Mouse (Mus musculus) small intestine, adult 2 months (tissue): Measurements from ENCODE around the gene Pex13. TPM values are rescaled to one million over a fixed set of nuclear protein-coding genes. Genes with fewer than 3 reads are reported as not detected.
A peak's percentile ranks its signal among the peaks of the same experiment; 100 is the strongest.

Experiments
- H3K27ac ChIP-seq: fragments of 200-500 bp; 2 replicates; pipeline ENCODE4 v1.5.1; 2012; ENCODE audit warnings: low read depth, low read length, control low read depth, inconsistent platforms; ENCODE audit not compliant: insufficient read depth
- H3K27me3 ChIP-seq: fragments of 200-500 bp; 2 replicates; pipeline ENCODE4 v1.6.1; 2012; ENCODE audit warnings: mild to moderate bottlenecking, moderate library complexity, low read length, inconsistent platforms; ENCODE audit not compliant: control insufficient read depth, insufficient read depth
- H3K36me3 ChIP-seq: fragments of 200-500 bp; 2 replicates; pipeline ENCODE4 v1.6.1; 2012; ENCODE audit warnings: mild to moderate bottlenecking, low read length, control low read depth, inconsistent platforms; ENCODE audit not compliant: control insufficient read depth, insufficient read depth
- H3K4me1 ChIP-seq: fragments of 200-500 bp; 2 replicates; pipeline ENCODE4 v1.6.1; 2012; ENCODE audit warnings: low read length, inconsistent platforms, mixed read lengths; ENCODE audit not compliant: control insufficient read depth, insufficient read depth, insufficient read length
- H3K4me3 ChIP-seq: fragments of 200-500 bp; 2 replicates; pipeline ENCODE4 v1.5.1; 2012; ENCODE audit warnings: low read depth, mild to moderate bottlenecking, control low read depth, inconsistent platforms, low read length, moderate library complexity
- CTCF ChIP-seq: fragments of 200-500 bp; IDR thresholded peaks from 2 replicates; pipeline ENCODE4 v1.5.1; 2012; ENCODE audit warnings: low read depth, mild to moderate bottlenecking, control low read depth, inconsistent platforms, low read length, moderate library complexity, mixed read lengths; ENCODE audit not compliant: insufficient replicate concordance, insufficient read length; ENCODE audit errors: extremely low read depth
- POLR2A ChIP-seq: fragments of 200-500 bp; IDR thresholded peaks from 2 replicates; pipeline ENCODE4 v1.6.1; 2012; ENCODE audit warnings: low read depth, mild to moderate bottlenecking, control low read depth, inconsistent platforms, low read length, moderate library complexity
- WGBS: fragments of 180-500 bp; shearing (Covaris S2); methylation state at CpG from one replicate; pipeline ENCODE4 v1.1.7; 2018; 5-methylcytosine and 5-hydroxymethylcytosine counted together
- polyA plus RNA-seq: library from polyadenylated mRNA; depleted of rRNA; stranded (reverse); fragments of >200 nt; gene quantifications from 2 replicates; pipeline ENCODE4 v1.2.3, GENCODE M21; 2012

Pex13 gene
- polyA plus RNA-seq, 1 experiment: 6.0 TPM

- Histone ChIP-seq H3K27me3 (no peaks in the 10 kb centered on the region), H3K36me3 (peaks cover 35% of the 10 kb centered on the region), H3K4me3 (no peak overlapping the region), H3K27ac (no peak overlapping the region), H3K4me1 (no peaks in the 10 kb centered on the region)
- 65% methylated on average over 4 of the region's 4 CpGs for WGBS
- TF ChIP-seq POLR2A (no peak), CTCF (no peak)
Measured at GRCm38 (mm10) chr11:23672256-23672749, 6.5 kb upstream of the Pex13 start.

DNA sequence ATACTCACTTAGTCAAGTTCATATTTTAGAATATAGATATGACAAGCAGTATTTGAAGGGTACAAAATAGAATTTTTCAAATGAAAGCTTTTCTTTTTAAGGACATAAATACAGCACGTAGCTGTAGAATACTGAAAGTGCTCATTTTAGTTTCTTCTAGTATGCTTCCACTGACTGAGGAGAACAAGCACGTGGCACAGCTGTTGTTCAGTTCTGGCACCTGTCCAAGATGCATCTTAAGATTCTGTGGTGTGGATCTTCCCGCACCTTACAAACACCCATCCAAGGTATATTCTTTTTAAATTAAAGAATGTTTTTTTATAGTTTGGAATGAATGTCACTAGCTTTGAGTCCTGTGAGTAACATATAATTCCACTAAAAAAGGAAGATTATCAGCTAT, 1.4 kb upstream of the Pex13 start:
- no peak for TF ChIP-seq CTCF
- no peak for TF ChIP-seq POLR2A
- WGBS: 5% methylated on average over 3 of the region's 3 CpGs
- H3K4me3 ChIP-seq: no peak overlapping the region
- H3K27ac ChIP-seq: no peak overlapping the region
- H3K36me3 ChIP-seq: peaks cover 3% of the 10 kb centered on the region; the same call in 1 of the 2 replicates
- H3K4me1 ChIP-seq: no peaks in the 10 kb centered on the region
- H3K27me3 ChIP-seq: no peaks in the 10 kb centered on the region

DNA sequence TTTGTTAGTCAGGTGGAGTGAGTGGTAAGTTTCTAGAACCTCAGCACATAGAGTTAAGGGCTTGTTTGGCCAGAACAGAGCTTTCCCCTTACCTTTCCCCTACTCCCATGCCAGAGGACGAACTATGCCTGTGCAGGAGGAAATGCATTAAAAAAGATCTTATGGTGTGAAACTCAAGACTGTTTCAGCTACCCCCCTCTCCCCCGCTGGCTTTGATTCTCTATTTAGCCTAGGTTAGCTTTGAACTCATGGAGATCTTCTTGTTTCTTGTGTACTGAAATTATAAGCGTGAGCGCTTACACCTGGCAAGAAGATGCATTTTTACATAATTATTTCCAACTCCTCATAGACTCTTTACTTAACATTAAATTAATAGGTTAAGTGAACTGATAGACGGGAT, 767 bp upstream of the Pex13 start:
- Histone ChIP-seq H3K36me3 (peaks cover 3% of the 10 kb centered on the region; the same call in 1 of the 2 replicates), H3K4me3 (peak overlapping the region; percentile 96), H3K4me1 (no peaks in the 10 kb centered on the region), H3K27ac (peak overlapping the region; percentile 92), H3K27me3 (no peaks in the 10 kb centered on the region)
- WGBS: 2% methylated on average over 5 of the region's 5 CpGs
- TF ChIP-seq POLR2A (no peak), CTCF (no peak)

GRCm38 (mm10) chr11:23665311-23665786, 410 bp downstream of the Pex13 start, which contains the start of gene Pus10:
Gene Pus10 (plus strand): TSS chr11:23665674.
- TF ChIP-seq CTCF: no peak
- TF ChIP-seq POLR2A: no peak; the same call in 1 of the 2 replicates
- WGBS: 1% methylated on average over 40 of the region's 40 CpGs
- H3K36me3 ChIP-seq: no peaks in the 10 kb centered on the region

GRCm38 (mm10) chr11:23664232-23664631, 1.5 kb downstream of the Pex13 start:
- Histone ChIP-seq H3K4me1 (no peaks in the 10 kb centered on the region), H3K27me3 (no peaks in the 10 kb centered on the region), H3K27ac (no peak overlapping the region)

More at GRCm38 (mm10) chr11:23665311-23665786, 410 bp downstream of the Pex13 start, which contains the start of gene Pus10:
- no peaks in the 10 kb centered on the region for H3K27me3 ChIP-seq
- H3K4me3 ChIP-seq: peak within 1 kb of the TSS; percentile 96
- peak within 1 kb of the TSS; percentile 92 for H3K27ac ChIP-seq
- no peaks in the 10 kb centered on the region for H3K4me1 ChIP-seq

DNA sequence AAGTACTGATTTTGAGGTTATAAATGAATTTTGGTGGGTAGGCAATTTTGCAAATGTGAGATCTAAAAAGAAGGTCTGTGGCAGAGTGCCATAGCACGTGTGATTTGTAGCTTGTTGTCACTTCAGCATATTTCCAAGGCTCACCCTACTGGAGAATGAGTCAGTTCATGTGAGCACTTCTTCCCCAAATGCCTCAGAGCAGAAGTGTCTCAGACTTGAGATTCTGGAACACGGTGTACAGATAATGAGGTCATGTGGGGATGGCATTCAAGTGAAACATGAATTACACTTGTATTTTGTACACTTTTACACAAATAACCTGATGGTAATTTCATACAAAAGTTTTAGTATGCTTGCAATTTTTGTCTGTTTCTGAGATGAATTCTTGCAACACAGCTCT, 8.0 kb downstream of the Pex13 start:
- TF ChIP-seq CTCF: no peak
- no peak for TF ChIP-seq POLR2A
- WGBS: 60% methylated on average over 2 of the region's 2 CpGs
- no peaks in the 10 kb centered on the region for H3K27me3 ChIP-seq
- no peaks in the 10 kb centered on the region for H3K36me3 ChIP-seq
- no peaks in the 10 kb centered on the region for H3K4me1 ChIP-seq
- H3K27ac ChIP-seq: no peak overlapping the region
- no peak overlapping the region for H3K4me3 ChIP-seq

More at GRCm38 (mm10) chr11:23664232-23664631, 1.5 kb downstream of the Pex13 start:
- H3K36me3 ChIP-seq: no peaks in the 10 kb centered on the region
- H3K4me3 ChIP-seq: no peak overlapping the region
- no peak for TF ChIP-seq CTCF
- no peak for TF ChIP-seq POLR2A

- Histone ChIP-seq H3K4me1 (no peaks in the 10 kb centered on the region), H3K27ac (no peak overlapping the region), H3K4me3 (no peak overlapping the region), H3K27me3 (no peaks in the 10 kb centered on the region), H3K36me3 (peaks cover 13% of the 10 kb centered on the region)
- TF ChIP-seq CTCF (no peak), POLR2A (no peak)
- WGBS: 81% methylated on average over 3 of the region's 3 CpGs
Measured at GRCm38 (mm10) chr11:23653666-23654065, 12.1 kb downstream of the Pex13 start.
